Mouse (Mus musculus): ENCODE measurements at regions not wholly inside any gene's neighbourhood (a gene's known extent, or its start where the extent isn't known, plus 50 kb on each side); places are given as distances from the start of the nearest gene placed in this dataset.
A peak's percentile ranks its signal among the peaks of the same experiment; 100 is the strongest.

GRCm38 (mm10) chr7:78971644-78972313 lies 58.6 kb downstream of the Isg20 start:
- Histone ChIP-seq H3K4me1 (replicated peaks) (no peaks in the 10 kb centered on the region; the same call in 1 of the 2 replicates), H3K9ac (no peak overlapping the region), H3K27ac (replicated peaks) (0 out of 2 replicates have a peak overlapping the region, but pooled peaks have one; percentile 24), H3K4me2 (no peak overlapping the region), H3K4me3 (no peak overlapping the region), H3K36me3 (no peaks in the 10 kb centered on the region), H3K27me3 (no peaks in the 10 kb centered on the region), H3K9me3 (no peaks in the 10 kb centered on the region)
- no peak for ATAC-seq (ENCODE audit: low read depth)
- WGBS = 63% methylated on average over 12 of the region's 12 CpGs

DNA sequence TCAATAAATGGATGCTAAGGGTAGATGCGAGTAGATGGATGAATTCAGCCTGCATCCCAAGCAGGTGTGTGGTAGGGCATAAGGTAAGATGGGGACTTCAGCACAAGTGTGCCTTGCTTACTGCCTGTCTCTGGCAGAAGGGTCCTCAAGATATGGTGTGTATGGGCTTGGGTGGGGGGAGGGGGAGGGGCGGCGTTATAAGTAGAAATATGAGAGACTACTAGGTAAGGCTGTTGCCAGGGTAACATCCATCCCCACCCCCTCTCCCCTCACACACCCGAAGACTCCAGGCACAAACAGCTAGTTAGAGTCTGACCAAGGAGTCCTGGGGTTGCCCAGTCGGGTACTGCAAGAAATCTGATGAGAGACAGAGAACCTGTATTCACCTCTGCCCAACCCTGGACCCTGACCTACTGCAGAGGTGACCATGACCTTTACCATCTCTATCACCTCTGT lies 63.5 kb upstream of the Acan start:
- H3K27ac ChIP-seq (replicated peaks) = 0 out of 2 replicates have a peak overlapping the region, but pooled peaks have one; percentile 5
- no peaks in the 10 kb centered on the region for H3K9me3 ChIP-seq
- peak; percentile 43; the same call in 1 of the 2 replicates for ATAC-seq (ENCODE audit: low read depth)
- peak overlapping the region; percentile 43 for H3K4me3 ChIP-seq
- H3K36me3 ChIP-seq = no peaks in the 10 kb centered on the region
- H3K4me1 ChIP-seq (replicated peaks) = peaks cover 11% of the 10 kb centered on the region
- H3K9ac ChIP-seq = peak overlapping the region; percentile 64
- 44% methylated on average over 5 of the region's 5 CpGs for WGBS
- 0 out of 2 replicates have a peak, but pooled peaks cover 10% of the 10 kb centered on the region for H3K27me3 ChIP-seq
- peak overlapping the region; percentile 80 for H3K4me2 ChIP-seq

- H3K4me3 ChIP-seq = peak overlapping the region; percentile 43
- 0 out of 2 replicates have a peak overlapping the region, but pooled peaks have one; percentile 5 for H3K27ac ChIP-seq (replicated peaks)
- H3K9me3 ChIP-seq = no peaks in the 10 kb centered on the region
- WGBS = 5% methylated on average over 27 of the region's 27 CpGs
- peak overlapping the region; percentile 64 for H3K9ac ChIP-seq
- H3K36me3 ChIP-seq = no peaks in the 10 kb centered on the region
- H3K27me3 ChIP-seq = 0 out of 2 replicates have a peak, but pooled peaks cover 10% of the 10 kb centered on the region
- peak; percentile 86 for ATAC-seq (ENCODE audit: low read depth)
- peaks cover 11% of the 10 kb centered on the region for H3K4me1 ChIP-seq (replicated peaks)
- H3K4me2 ChIP-seq = peak overlapping the region; percentile 80
Measured at GRCm38 (mm10) chr7:78990302-78991038, 62.8 kb upstream of the Acan start.

DNA sequence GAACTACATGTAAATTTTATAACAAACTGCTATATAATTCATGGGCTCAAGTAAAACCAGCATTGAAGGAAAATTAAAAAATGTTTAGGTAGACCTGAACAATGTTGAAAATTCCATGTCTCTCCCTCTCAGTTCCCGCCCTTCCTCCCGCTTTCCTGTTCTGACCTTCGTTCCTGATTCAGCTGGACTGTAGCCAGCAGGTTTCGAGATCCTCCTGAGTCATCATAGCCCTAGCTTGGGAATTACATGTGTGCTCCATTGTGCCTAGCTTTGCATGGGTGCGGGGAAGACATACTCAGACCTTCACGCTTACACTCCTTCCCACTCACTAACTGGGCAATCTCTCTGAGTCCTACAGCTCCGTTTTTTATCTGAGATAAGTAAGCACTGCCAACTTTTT lies 60.3 kb upstream of the Acan start:
- 89% methylated on average over 7 of the region's 7 CpGs for WGBS
- H3K36me3 ChIP-seq = no peaks in the 10 kb centered on the region
- no peak overlapping the region for H3K9ac ChIP-seq
- no peak overlapping the region for H3K27ac ChIP-seq (replicated peaks)
- no peak for ATAC-seq (ENCODE audit: low read depth)
- no peak overlapping the region for H3K4me3 ChIP-seq
- no peak overlapping the region for H3K4me2 ChIP-seq
- H3K27me3 ChIP-seq = 0 out of 2 replicates have a peak, but pooled peaks cover 10% of the 10 kb centered on the region
- H3K9me3 ChIP-seq = no peaks in the 10 kb centered on the region
- H3K4me1 ChIP-seq (replicated peaks) = peaks cover 11% of the 10 kb centered on the region

GRCm38 (mm10) chr7:78994134-78994533 lies 59.1 kb upstream of the Acan start:
- Histone ChIP-seq H3K27ac (replicated peaks) (no peak overlapping the region), H3K36me3 (no peaks in the 10 kb centered on the region)

GRCm38 (mm10) chr7:78995034-78995433 lies 58.2 kb upstream of the Acan start:
- H3K36me3 ChIP-seq = no peaks in the 10 kb centered on the region
- H3K27me3 ChIP-seq = no peaks in the 10 kb centered on the region
- WGBS = 73% methylated on average over 2 of the region's 2 CpGs
- no peak overlapping the region for H3K27ac ChIP-seq (replicated peaks)
- no peak overlapping the region for H3K4me2 ChIP-seq
- H3K9me3 ChIP-seq = no peaks in the 10 kb centered on the region
- H3K4me1 ChIP-seq (replicated peaks) = peaks cover 8% of the 10 kb centered on the region
- ATAC-seq (ENCODE audit: low read depth) = no peak
- no peak overlapping the region for H3K9ac ChIP-seq
- H3K4me3 ChIP-seq = no peak overlapping the region

More at GRCm38 (mm10) chr7:78994134-78994533, 59.1 kb upstream of the Acan start:
- Histone ChIP-seq H3K4me2 (no peak overlapping the region), H3K4me3 (no peak overlapping the region), H3K9me3 (no peaks in the 10 kb centered on the region), H3K9ac (no peak overlapping the region), H3K4me1 (replicated peaks) (peaks cover 11% of the 10 kb centered on the region), H3K27me3 (0 out of 2 replicates have a peak, but pooled peaks cover 7% of the 10 kb centered on the region)
- WGBS = 87% methylated on average over 8 of the region's 8 CpGs
- no peak for ATAC-seq (ENCODE audit: low read depth)

- peaks cover under 1% of the 10 kb centered on the region; the same call in 1 of the 2 replicates for H3K4me1 ChIP-seq (replicated peaks)
- WGBS = 79% methylated on average over 4 of the region's 4 CpGs
Measured at GRCm38 (mm10) chr7:78995820-78996219, 57.5 kb upstream of the Acan start.

More at GRCm38 (mm10) chr7:78995820-78996219, 57.5 kb upstream of the Acan start:
- Histone ChIP-seq H3K36me3 (no peaks in the 10 kb centered on the region), H3K4me2 (no peak overlapping the region), H3K27ac (replicated peaks) (no peak overlapping the region), H3K9me3 (no peaks in the 10 kb centered on the region), H3K4me3 (no peak overlapping the region), H3K9ac (no peak overlapping the region), H3K27me3 (no peaks in the 10 kb centered on the region)
- ATAC-seq (ENCODE audit: low read depth) = no peak

All from neural tube, embryonic 13.5 days (tissue).